Comparison of ENCODE assay signal across 8 mouse cellular contexts in the genomic region with DNA sequence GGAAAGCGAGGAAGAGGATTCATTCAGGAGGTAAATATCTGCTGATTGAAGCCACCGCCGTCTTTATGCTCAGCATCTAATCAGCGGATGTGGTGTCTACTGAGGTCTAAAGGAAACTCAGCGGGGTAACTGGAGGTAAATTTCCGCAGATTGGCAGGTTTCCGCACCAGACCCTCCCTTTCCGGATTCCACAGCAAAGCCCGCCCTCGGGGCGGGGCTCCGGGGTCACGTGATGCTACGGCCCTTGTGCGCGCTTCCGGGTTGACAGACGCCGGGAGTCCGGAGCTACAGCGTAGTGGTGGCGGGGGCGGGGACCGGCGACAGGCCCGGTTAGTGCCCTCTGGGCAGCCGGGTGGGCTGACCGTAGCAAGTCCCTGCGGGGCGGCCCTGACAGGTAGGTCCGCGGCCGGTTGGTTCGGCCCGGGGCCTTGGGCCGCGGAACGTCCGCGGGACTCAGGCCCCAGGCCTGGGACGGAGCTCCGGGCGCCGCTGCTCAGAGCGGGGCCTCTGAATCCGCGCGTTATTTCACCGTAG. TPM values are rescaled to one million over a fixed set of nuclear protein-coding genes. Genes with fewer than 3 reads are reported as not detected.
A peak's percentile ranks its signal among the peaks of the same experiment; 100 is the strongest.
DNase-seq lines count a peak whose midpoint lies in the region; ATAC-seq and TF ChIP-seq lines count a peak whose summit lies in the region.

A gene (plus strand): TSS at position 247 of the 534 bp plus-strand sequence.

- DNase-seq in CD4-positive helper T cell, adult 2 months (ENCODE audit: low read depth, low spot score), result peak; percentile 98
- DNase-seq in brain, embryonic 18.5 days (ENCODE audit: low read depth, low spot score), result peak; percentile 83
- DNase-seq in kidney, postnatal 0 days (ENCODE audit: low spot score), result peak; percentile 97
- peak; percentile 98 for DNase-seq in liver, embryonic 11.5 days (ENCODE audit: low spot score)
- peak; percentile 99 for DNase-seq in naive thymus-derived CD4-positive, alpha-beta T cell, adult 2 months (ENCODE audit: low read depth)

- peak within 1 kb of the TSS; percentile 80 for H3K4me3 ChIP-seq in heart, embryonic 12.5 days
- H3K4me3 ChIP-seq in kidney, postnatal 0 days (replicated peaks; ENCODE audit: low read depth, low read length), result peak within 1 kb of the TSS; percentile 77
- H3K4me3 ChIP-seq in liver, embryonic 11.5 days (ENCODE audit: low read depth, low read length), result peak within 1 kb of the TSS; percentile 82
- peak within 1 kb of the TSS; percentile 87 for H3K4me3 ChIP-seq in stomach, embryonic 14.5 days (ENCODE audit: low read depth, low read length)

- peaks cover 24% of the 10 kb centered on the region for H3K36me3 ChIP-seq in heart, embryonic 12.5 days
- H3K36me3 ChIP-seq in kidney, postnatal 0 days (ENCODE audit: insufficient read depth, low read length), result peaks cover 8% of the 10 kb centered on the region; the same call in 1 of the 2 replicates
- H3K36me3 ChIP-seq in liver, embryonic 11.5 days (ENCODE audit: control insufficient read depth, insufficient read depth, low read length), result peaks cover 12% of the 10 kb centered on the region; the same call in 1 of the 2 replicates
- 0 out of 2 replicates have a peak, but pooled peaks cover 2% of the 10 kb centered on the region for H3K36me3 ChIP-seq in stomach, embryonic 14.5 days (ENCODE audit: control insufficient read depth, insufficient read depth, low read length)

- H3K9ac ChIP-seq in heart, embryonic 12.5 days, result peak within 1 kb of the TSS; percentile 86
- peak within 1 kb of the TSS; percentile 86 for H3K9ac ChIP-seq in kidney, postnatal 0 days (ENCODE audit: low read depth, low read length)
- peak within 1 kb of the TSS; percentile 79 for H3K9ac ChIP-seq in liver, embryonic 11.5 days (ENCODE audit: low read depth, low read length)
- H3K9ac ChIP-seq in stomach, embryonic 14.5 days (replicated peaks; ENCODE audit: low read depth, low read length), result peak within 1 kb of the TSS; percentile 71

- H3K27ac ChIP-seq in heart, embryonic 12.5 days (ENCODE audit: poor library complexity, severe bottlenecking), result peak within 1 kb of the TSS; percentile 18; the same call in 1 of the 2 replicates
- H3K27ac ChIP-seq in kidney, postnatal 0 days, result peak within 1 kb of the TSS; percentile 78
- H3K27ac ChIP-seq in liver, embryonic 11.5 days (ENCODE audit: low read depth, low read length), result peak within 1 kb of the TSS; percentile 62
- peak within 1 kb of the TSS; percentile 66; the same call in 1 of the 2 replicates for H3K27ac ChIP-seq in stomach, embryonic 14.5 days (ENCODE audit: low read length)

- H3K9me3 ChIP-seq in heart, embryonic 12.5 days (replicated peaks), result no peaks in the 10 kb centered on the region
- no peaks in the 10 kb centered on the region for H3K9me3 ChIP-seq in kidney, postnatal 0 days (replicated peaks; ENCODE audit: low read length)
- no peaks in the 10 kb centered on the region for H3K9me3 ChIP-seq in liver, embryonic 11.5 days (ENCODE audit: control insufficient read depth, low read length)
- H3K9me3 ChIP-seq in stomach, embryonic 14.5 days (ENCODE audit: control insufficient read depth, low read depth, low read length), result no peaks in the 10 kb centered on the region

- under 1% methylated on average over 49 of the region's 49 CpGs for WGBS in heart, embryonic 12.5 days
- 0% methylated on average over 41 of the region's 49 CpGs for WGBS in kidney, postnatal 0 days
- under 1% methylated on average over 49 of the region's 49 CpGs for WGBS in liver, embryonic 11.5 days
- under 1% methylated on average over 49 of the region's 49 CpGs for WGBS in stomach, embryonic 14.5 days

- ATAC-seq in erythroid progenitor cell, adult 5-6 weeks (replicated peaks; ENCODE audit: low FRiP score, poor library complexity, severe bottlenecking), result peak; percentile 97
- ATAC-seq in heart, embryonic 12.5 days (ENCODE audit: insufficient number of reproducible peaks, low FRiP score), result peak; percentile 98
- peak; percentile 95 for ATAC-seq in kidney, postnatal 0 days (replicated peaks; ENCODE audit: low FRiP score, low read depth)
- peak; percentile 95 for ATAC-seq in liver, embryonic 11.5 days (replicated peaks; ENCODE audit: low FRiP score)
- ATAC-seq in stomach, embryonic 14.5 days (ENCODE audit: insufficient number of reproducible peaks, insufficient read depth, low FRiP score, low read depth), result peak; percentile 97

- peaks cover 20% of the 10 kb centered on the region for H3K4me1 ChIP-seq in heart, embryonic 12.5 days (replicated peaks)
- H3K4me1 ChIP-seq in kidney, postnatal 0 days (replicated peaks; ENCODE audit: insufficient read depth, low read length), result peaks cover 8% of the 10 kb centered on the region; the same call in 1 of the 2 replicates
- H3K4me1 ChIP-seq in liver, embryonic 11.5 days (replicated peaks; ENCODE audit: control insufficient read depth, insufficient read depth, low read length), result peaks cover 19% of the 10 kb centered on the region
- peaks cover 15% of the 10 kb centered on the region; the same call in 1 of the 2 replicates for H3K4me1 ChIP-seq in stomach, embryonic 14.5 days (ENCODE audit: control insufficient read depth, insufficient read depth, low read length)

- peak within 1 kb of the TSS; percentile 75 for H3K4me2 ChIP-seq in heart, embryonic 12.5 days
- H3K4me2 ChIP-seq in kidney, postnatal 0 days (ENCODE audit: low read length), result peak within 1 kb of the TSS; percentile 78
- H3K4me2 ChIP-seq in liver, embryonic 11.5 days, result peak within 1 kb of the TSS; percentile 71
- H3K4me2 ChIP-seq in stomach, embryonic 14.5 days (replicated peaks; ENCODE audit: low read depth, low read length), result peak within 1 kb of the TSS; percentile 58

- no peak for TF ChIP-seq CTCF in kidney, postnatal 0 days (IDR thresholded peaks at IDR 0.05; ENCODE audit: low read depth)

- H3K27me3 ChIP-seq in heart, embryonic 12.5 days (replicated peaks), result no peaks in the 10 kb centered on the region; the same call in 1 of the 2 replicates
- no peaks in the 10 kb centered on the region for H3K27me3 ChIP-seq in kidney, postnatal 0 days (ENCODE audit: insufficient read depth, low read length)
- no peaks in the 10 kb centered on the region for H3K27me3 ChIP-seq in liver, embryonic 11.5 days (replicated peaks; ENCODE audit: control insufficient read depth, insufficient read depth, low read length)
- H3K27me3 ChIP-seq in stomach, embryonic 14.5 days (ENCODE audit: control insufficient read depth, insufficient read depth, low read length), result no peaks in the 10 kb centered on the region

RNA-seq across cellular contexts. Expression of the gene that starts here (rescaled TPM):
- total RNA-seq in erythroid progenitor cell, adult 5-6 weeks (2015; ENCODE audit: low replicate concordance), result 5.9 and 10.8 TPM in 2 replicates
- 10.8 and 15.2 TPM in 2 replicates for total RNA-seq in erythroid progenitor cell, adult 5-6 weeks (2017; ENCODE audit: low replicate concordance)
- polyA plus RNA-seq in heart, embryonic 12.5 days (2016; fragmentation: Nextera tagmentation; extraction: Ambion mirVana), result 13.3 and 13.5 TPM in 2 replicates
- polyA plus RNA-seq in kidney, postnatal 0 days (2015; fragmentation: Nextera tagmentation; extraction: Ambion mirVana), result 16.9 and 18.4 TPM in 2 replicates
- 10.8 and 11.5 TPM in 2 replicates for polyA plus RNA-seq in liver, embryonic 11.5 days (2014; fragmentation: Nextera tagmentation; extraction: Ambion mirVana)
- 16.7 and 19.2 TPM in 2 replicates for polyA plus RNA-seq in stomach, embryonic 14.5 days (2014; fragmentation: Nextera tagmentation; extraction: Ambion mirVana)

Comparison
In these comparisons a context has a peak if more than half of its experiments do, and no peak if none do; other contexts are left out.
1. Peak in every context shown above with its lines: DNase-seq, ATAC-seq, H3K4me3 ChIP-seq and H3K27ac ChIP-seq.
2. H3K27ac ChIP-seq: peak in every context shown above with its lines; median percentile 78 in kidney, postnatal 0 days; 66 in stomach, embryonic 14.5 days; 62 in liver, embryonic 11.5 days; 18 in heart, embryonic 12.5 days.